Mouse (Mus musculus): ENCODE results near the gene Ing3.

- TF ChIP-seq TAL1 (IDR thresholded peaks at IDR 0.05; ENCODE audit: low read length), result no peak
- no peak for TF ChIP-seq GATA1 (IDR thresholded peaks at IDR 0.05; ENCODE audit: low read length)
Measured at GRCm38 (mm10) chr6:22011546-22011945, 62.2 kb downstream of the Ing3 start.

Data from erythroblast, embryonic 14.5 days (primary cell).